Mouse (Mus musculus) hindbrain, embryonic 12.5 days (tissue): ENCODE data around the gene Tedc1. TPM values are rescaled to one million over a fixed set of nuclear protein-coding genes. Genes with fewer than 3 reads are reported as not detected.
"Not testable (repeated sequence)": the region's sequence is repeated elsewhere in the genome, so short reads cannot be mapped to it uniquely, and the experiment has no call there.

Source experiments
- ATAC-seq: fragments of 200-750 bp; cut with Nextera tagmentation; 2 replicates; pipeline ENCODE4 v1.8.0; 2017; ENCODE audit warnings: moderate TSS enrichment; ENCODE audit not compliant: low FRiP score
- H3K27ac ChIP-seq: fragments of 300-500 bp; sonication (generic); 2 replicates; pipeline ENCODE4 v1.5.1; 2016; ENCODE audit warnings: mild to moderate bottlenecking
- H3K27me3 ChIP-seq: fragments of 300-500 bp; sonication (generic); 2 replicates; pipeline ENCODE4 v1.6.1; 2016; ENCODE audit warnings: mild to moderate bottlenecking
- H3K36me3 ChIP-seq: fragments of 300-500 bp; sonication (generic); 2 replicates; pipeline ENCODE4 v1.6.1; 2016; ENCODE audit warnings: mild to moderate bottlenecking
- H3K4me1 ChIP-seq: fragments of 300-500 bp; sonication (generic); 2 replicates; pipeline ENCODE4 v1.6.1; 2016
- H3K4me2 ChIP-seq: fragments of 300-500 bp; sonication (generic); replicated peaks from 2 replicates; pipeline ENCODE4 v1.6.1; 2016; ENCODE audit warnings: mild to moderate bottlenecking
- H3K4me3 ChIP-seq: fragments of 300-500 bp; sonication (generic); 2 replicates; pipeline ENCODE4 v1.5.1; 2016; ENCODE audit warnings: mild to moderate bottlenecking
- H3K9ac ChIP-seq: fragments of 300-500 bp; sonication (generic); 2 replicates; pipeline ENCODE4 v1.6.1; 2016; ENCODE audit warnings: mild to moderate bottlenecking, moderate library complexity
- H3K9me3 ChIP-seq: fragments of 300-500 bp; sonication (generic); replicated peaks from 2 replicates; pipeline ENCODE4 v1.6.1; 2016; ENCODE audit warnings: mild to moderate bottlenecking
- WGBS: fragments of 180-500 bp; shearing (Covaris S2); methylation state at CpG from one replicate; pipeline ENCODE4 v1.1.7; 2016; 5-methylcytosine and 5-hydroxymethylcytosine counted together
- polyA plus RNA-seq: library from polyadenylated mRNA; unstranded; fragments of >200 nt; fragmentation: Nextera tagmentation; extraction: Ambion mirVana; gene quantifications from 2 replicates; pipeline ENCODE4 v1.2.1, GENCODE M21; 2016

The Tedc1 gene
- polyA plus RNA-seq, 1 experiment from 2014 or later: 38.5 TPM

DNA sequence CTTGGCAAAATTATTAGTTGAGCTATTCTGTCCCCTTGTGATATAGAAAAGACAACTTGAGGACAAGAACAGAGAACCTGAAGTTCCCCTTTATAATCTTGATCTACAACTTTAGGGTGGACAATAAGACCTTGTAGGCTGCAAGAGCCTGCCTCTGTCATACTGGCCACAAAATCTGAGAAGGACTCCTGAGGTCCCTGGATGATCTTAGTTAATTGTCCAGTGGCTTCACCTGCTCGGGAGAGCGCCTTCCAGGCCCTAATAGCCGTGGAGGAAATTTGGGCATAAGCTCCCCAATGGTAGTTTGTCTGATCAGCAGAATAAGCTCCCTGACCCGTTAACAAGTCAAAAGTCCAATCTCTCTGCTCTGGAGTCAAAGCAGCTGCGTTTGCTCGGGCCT lies 42.9 kb downstream of the Tedc1 start:
- not testable (repeated sequence) for H3K9ac ChIP-seq, H3K9me3 ChIP-seq, H3K4me2 ChIP-seq, H3K4me3 ChIP-seq, H3K27ac ChIP-seq, H3K4me1 ChIP-seq, H3K27me3 ChIP-seq, H3K36me3 ChIP-seq, ATAC-seq
- 92% methylated on average over 3 of the region's 6 CpGs for WGBS

DNA sequence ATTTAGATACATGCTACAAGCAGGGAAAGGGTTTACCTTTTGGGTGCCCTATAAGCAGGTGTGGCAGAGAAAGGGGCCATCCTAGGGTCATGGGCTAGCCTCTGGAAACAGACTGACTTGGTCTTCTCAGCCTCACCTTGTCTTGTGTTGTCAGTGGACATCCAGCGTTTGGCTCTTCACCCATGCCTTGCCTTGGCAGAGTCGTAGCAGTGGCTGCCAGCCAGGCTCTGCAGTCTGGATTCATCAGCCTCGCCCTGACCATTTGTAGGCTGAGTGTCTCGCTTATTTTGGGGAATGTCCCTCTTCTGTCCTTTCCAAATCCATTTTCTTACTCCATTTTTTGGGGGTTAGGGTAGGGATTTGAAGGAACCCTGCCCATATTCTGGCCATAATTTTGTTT lies 45.1 kb downstream of the Tedc1 start:
- Histone ChIP-seq H3K4me1 (no peaks in the 10 kb centered on the region), H3K27ac (no peak overlapping the region), H3K27me3 (no peaks in the 10 kb centered on the region), H3K9ac (no peak overlapping the region), H3K4me2 (no peak overlapping the region), H3K9me3 (0 out of 2 replicates have a peak, but pooled peaks cover 4% of the 10 kb centered on the region), H3K4me3 (no peak overlapping the region), H3K36me3 (no peaks in the 10 kb centered on the region)
- ATAC-seq: no peak
- 92% methylated on average over 4 of the region's 4 CpGs for WGBS

DNA sequence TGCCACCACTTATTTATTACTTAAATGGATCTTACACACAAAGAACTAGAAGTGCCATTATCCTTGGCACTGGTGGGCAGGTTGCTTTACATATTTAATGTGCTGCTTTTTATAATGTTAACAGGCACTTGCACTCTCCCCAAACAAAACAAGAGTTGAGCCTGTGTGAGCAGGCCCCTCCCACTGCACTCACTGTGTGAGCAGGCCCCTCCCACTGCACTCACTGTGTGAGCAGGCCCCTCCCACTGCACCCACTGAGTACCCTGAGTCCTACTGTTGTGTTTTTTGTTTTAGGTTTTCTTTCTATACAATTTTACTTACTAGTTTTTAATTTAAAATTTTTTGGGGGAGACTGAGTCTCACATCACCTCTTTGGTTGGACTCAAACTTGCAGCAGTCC lies 45.8 kb downstream of the Tedc1 start:
- no peak for ATAC-seq
- 0 out of 2 replicates have a peak, but pooled peaks cover 4% of the 10 kb centered on the region for H3K9me3 ChIP-seq
- H3K9ac ChIP-seq: no peak overlapping the region
- no peak overlapping the region for H3K27ac ChIP-seq
- no peaks in the 10 kb centered on the region for H3K27me3 ChIP-seq
- no peak overlapping the region for H3K4me2 ChIP-seq
- H3K4me1 ChIP-seq: no peaks in the 10 kb centered on the region
- H3K36me3 ChIP-seq: no peaks in the 10 kb centered on the region
- no peak overlapping the region for H3K4me3 ChIP-seq

GRCm38 (mm10) chr12:113203522-113203921 lies 47.3 kb downstream of the Tedc1 start:
- Histone ChIP-seq H3K4me3 (no peak overlapping the region), H3K4me1 (no peaks in the 10 kb centered on the region), H3K27ac (no peak overlapping the region), H3K4me2 (no peak overlapping the region), H3K9me3 (0 out of 2 replicates have a peak, but pooled peaks cover 4% of the 10 kb centered on the region), H3K9ac (no peak overlapping the region), H3K36me3 (no peaks in the 10 kb centered on the region), H3K27me3 (no peaks in the 10 kb centered on the region)
- WGBS: 81% methylated on average over 7 of the region's 7 CpGs
- no peak for ATAC-seq

- 88% methylated on average over 7 of the region's 7 CpGs for WGBS
- no peaks in the 10 kb centered on the region for H3K4me1 ChIP-seq
- no peak overlapping the region for H3K27ac ChIP-seq
- no peak overlapping the region for H3K4me3 ChIP-seq
- H3K9ac ChIP-seq: no peak overlapping the region
- no peak overlapping the region for H3K4me2 ChIP-seq
- no peaks in the 10 kb centered on the region for H3K36me3 ChIP-seq
- no peaks in the 10 kb centered on the region for H3K27me3 ChIP-seq
- no peak for ATAC-seq
- H3K9me3 ChIP-seq: 0 out of 2 replicates have a peak, but pooled peaks cover 4% of the 10 kb centered on the region
These were observed 49.2 kb downstream of the Tedc1 start for GRCm38 (mm10) chr12:113205251-113205942.

GRCm38 (mm10) chr12:113207737-113208136 lies 51.5 kb downstream of the Tedc1 start:
- WGBS: 85% methylated on average over 6 of the region's 6 CpGs
- H3K4me1 ChIP-seq: no peaks in the 10 kb centered on the region
- no peaks in the 10 kb centered on the region for H3K36me3 ChIP-seq

GRCm38 (mm10) chr12:113210586-113211378 lies 54.6 kb downstream of the Tedc1 start:
- H3K27ac ChIP-seq: no peak overlapping the region
- no peak overlapping the region for H3K4me3 ChIP-seq
- WGBS: 89% methylated on average over 17 of the region's 17 CpGs
- no peaks in the 10 kb centered on the region for H3K4me1 ChIP-seq
- H3K9me3 ChIP-seq: no peaks in the 10 kb centered on the region
- no peaks in the 10 kb centered on the region for H3K27me3 ChIP-seq
- no peak overlapping the region for H3K4me2 ChIP-seq
- no peak for ATAC-seq
- no peaks in the 10 kb centered on the region for H3K36me3 ChIP-seq
- no peak overlapping the region for H3K9ac ChIP-seq

More at GRCm38 (mm10) chr12:113207737-113208136, 51.5 kb downstream of the Tedc1 start:
- Histone ChIP-seq H3K9me3 (no peaks in the 10 kb centered on the region), H3K27me3 (no peaks in the 10 kb centered on the region), H3K27ac (no peak overlapping the region), H3K9ac (no peak overlapping the region), H3K4me3 (no peak overlapping the region), H3K4me2 (no peak overlapping the region)
- no peak for ATAC-seq

- no peak overlapping the region for H3K4me3 ChIP-seq
- ATAC-seq: no peak
- no peak overlapping the region for H3K27ac ChIP-seq
- no peaks in the 10 kb centered on the region for H3K36me3 ChIP-seq
- no peaks in the 10 kb centered on the region for H3K4me1 ChIP-seq
- H3K27me3 ChIP-seq: no peaks in the 10 kb centered on the region
- H3K9ac ChIP-seq: no peak overlapping the region
- H3K9me3 ChIP-seq: no peaks in the 10 kb centered on the region
- H3K4me2 ChIP-seq: no peak overlapping the region
- WGBS: 86% methylated on average over 5 of the region's 5 CpGs
These were observed 55.6 kb downstream of the Tedc1 start for GRCm38 (mm10) chr12:113211772-113212171.

DNA sequence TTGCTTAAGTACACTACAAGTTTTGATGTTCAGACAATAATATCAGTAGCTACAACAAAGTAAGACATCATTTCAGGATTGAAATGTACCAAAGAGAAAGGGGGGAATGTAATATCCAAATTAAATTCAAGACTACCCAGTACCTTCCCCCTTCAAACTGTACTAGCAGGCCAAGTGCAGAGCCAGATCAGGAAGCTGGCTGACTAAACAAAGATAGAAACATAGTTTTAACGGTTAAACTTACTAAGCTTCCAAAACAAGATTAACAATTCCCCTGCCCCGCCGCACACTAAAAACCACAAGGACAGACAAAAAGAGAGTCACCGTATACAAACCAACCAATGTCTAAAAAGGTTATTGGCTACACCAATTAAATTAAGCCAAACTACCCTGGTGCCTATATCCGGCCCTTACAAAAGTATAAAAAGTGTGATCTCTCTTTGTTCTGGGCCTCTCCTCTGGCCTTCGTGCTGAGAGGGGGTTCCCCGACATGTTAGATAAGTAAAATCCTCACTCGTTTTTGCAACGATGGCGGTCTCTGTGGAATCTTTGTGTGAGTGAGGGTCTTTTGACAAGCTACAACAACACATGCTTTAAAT lies 56.2 kb downstream of the Tedc1 start:
- no peaks in the 10 kb centered on the region for H3K4me1 ChIP-seq
- H3K36me3 ChIP-seq: no peaks in the 10 kb centered on the region
- no peak overlapping the region for H3K4me3 ChIP-seq
- ATAC-seq: no peak
- WGBS: 87% methylated on average over 10 of the region's 10 CpGs
- H3K9me3 ChIP-seq: no peaks in the 10 kb centered on the region
- no peak overlapping the region for H3K4me2 ChIP-seq
- no peak overlapping the region for H3K27ac ChIP-seq
- no peaks in the 10 kb centered on the region for H3K27me3 ChIP-seq
- no peak overlapping the region for H3K9ac ChIP-seq

- WGBS: 77% methylated on average over 2 of the region's 2 CpGs
These were observed 57.0 kb downstream of the Tedc1 start for GRCm38 (mm10) chr12:113213226-113213625.

GRCm38 (mm10) chr12:113214072-113214808 lies 58.0 kb downstream of the Tedc1 start:
- Histone ChIP-seq H3K9ac (no peak overlapping the region), H3K36me3 (no peaks in the 10 kb centered on the region), H3K4me2 (no peak overlapping the region), H3K4me1 (no peaks in the 10 kb centered on the region), H3K27ac (no peak overlapping the region), H3K9me3 (no peaks in the 10 kb centered on the region), H3K27me3 (no peaks in the 10 kb centered on the region), H3K4me3 (no peak overlapping the region)
- 84% methylated on average over 25 of the region's 25 CpGs for WGBS
- ATAC-seq: no peak

More at GRCm38 (mm10) chr12:113213226-113213625, 57.0 kb downstream of the Tedc1 start:
- Histone ChIP-seq H3K27me3 (no peaks in the 10 kb centered on the region), H3K4me3 (no peak overlapping the region), H3K27ac (no peak overlapping the region), H3K4me2 (no peak overlapping the region), H3K9me3 (no peaks in the 10 kb centered on the region), H3K9ac (no peak overlapping the region), H3K36me3 (no peaks in the 10 kb centered on the region), H3K4me1 (no peaks in the 10 kb centered on the region)
- no peak for ATAC-seq
